Mouse (Mus musculus) megakaryocyte-erythroid progenitor cell, adult 5-6 weeks (primary cell): ENCODE data around the gene Amigo3. TPM values are rescaled to one million over a fixed set of nuclear protein-coding genes. Genes with fewer than 3 reads are reported as not detected.

Experiments used
- ATAC-seq: replicated peaks from 2 replicates; pipeline ENCODE4 v1.8.0; 2016; ENCODE audit warnings: mild to moderate bottlenecking, inconsistent platforms; ENCODE audit not compliant: severe bottlenecking, poor library complexity, low FRiP score, low TSS enrichment
- total RNA-seq, 2 experiments: library from RNA; stranded (forward) in 1 of 2; stranded (reverse) in 1 of 2; fragments of 200-1000, 215-1000 nt in 1 of 2; fragments of >200 nt in 1 of 2; fragmentation: Nextera tagmentation in 1 of 2; gene quantifications; 2 replicates each; pipeline ENCODE4 v1.2.3; 2014 to 2017

The Amigo3 gene
- total RNA-seq, 2 experiments from 2014 or later, result 3.1 TPM; not detected in 1

DNA sequence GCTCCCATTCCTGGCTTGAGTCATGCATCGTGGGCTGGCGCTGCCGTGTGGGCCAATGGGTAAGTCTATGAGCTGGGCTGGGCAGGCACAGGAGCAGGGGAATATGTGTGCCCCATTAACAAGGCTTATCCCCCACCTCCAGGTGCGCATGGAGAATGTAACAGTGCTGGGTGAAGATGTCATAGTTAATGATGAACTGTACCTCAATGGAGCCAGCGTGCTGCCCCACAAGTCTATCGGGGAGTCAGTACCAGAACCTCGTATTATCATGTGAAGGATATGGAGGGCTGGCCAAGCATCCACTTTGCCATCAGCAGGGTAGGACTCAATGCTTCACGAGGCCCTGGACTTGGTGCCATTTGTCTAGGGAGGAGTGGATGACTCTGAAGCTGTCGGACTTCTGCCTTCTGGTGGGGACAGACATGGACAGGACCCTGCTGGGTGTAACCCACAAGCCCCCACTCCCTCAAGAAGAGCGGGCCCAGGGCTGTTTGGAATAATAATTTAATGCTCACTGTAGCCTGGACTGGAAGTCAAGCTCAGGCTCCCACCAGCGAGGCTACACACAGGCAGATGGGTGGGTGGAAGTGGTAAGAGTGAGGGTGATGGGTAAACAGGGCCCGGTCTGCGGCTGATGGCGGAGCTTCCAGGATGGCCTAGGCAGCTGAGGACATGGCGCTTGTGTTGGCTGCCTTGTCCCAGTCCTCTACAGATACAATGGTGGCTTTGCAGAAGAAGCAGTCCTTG, 1.6 kb upstream of the Amigo3 start:
- ATAC-seq, result no peak

- ATAC-seq, result no peak
Observed at GRCm38 (mm10) chr9:108051931-108052220, 1.1 kb upstream of the Amigo3 start.

DNA sequence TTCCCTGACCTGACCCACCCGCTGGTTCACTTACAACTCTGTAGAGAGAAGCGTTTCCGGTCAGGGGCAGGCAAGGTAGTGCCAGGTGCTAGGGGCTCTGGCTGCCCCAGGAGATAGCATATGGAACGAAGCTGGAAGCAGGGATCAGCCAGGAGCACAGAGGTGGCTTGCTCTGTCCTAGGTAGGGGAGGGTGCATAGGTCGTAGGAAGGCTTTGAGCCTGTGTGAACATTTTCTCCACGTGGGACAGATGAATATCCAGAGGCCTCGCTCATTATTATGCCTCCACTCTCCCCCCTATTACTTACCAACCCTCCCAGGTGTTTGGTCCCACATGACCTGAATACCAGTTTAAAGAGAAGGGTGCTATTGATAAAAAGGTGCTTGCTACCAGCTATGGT, 548 bp upstream of the Amigo3 start:
- ATAC-seq, result no peak

DNA sequence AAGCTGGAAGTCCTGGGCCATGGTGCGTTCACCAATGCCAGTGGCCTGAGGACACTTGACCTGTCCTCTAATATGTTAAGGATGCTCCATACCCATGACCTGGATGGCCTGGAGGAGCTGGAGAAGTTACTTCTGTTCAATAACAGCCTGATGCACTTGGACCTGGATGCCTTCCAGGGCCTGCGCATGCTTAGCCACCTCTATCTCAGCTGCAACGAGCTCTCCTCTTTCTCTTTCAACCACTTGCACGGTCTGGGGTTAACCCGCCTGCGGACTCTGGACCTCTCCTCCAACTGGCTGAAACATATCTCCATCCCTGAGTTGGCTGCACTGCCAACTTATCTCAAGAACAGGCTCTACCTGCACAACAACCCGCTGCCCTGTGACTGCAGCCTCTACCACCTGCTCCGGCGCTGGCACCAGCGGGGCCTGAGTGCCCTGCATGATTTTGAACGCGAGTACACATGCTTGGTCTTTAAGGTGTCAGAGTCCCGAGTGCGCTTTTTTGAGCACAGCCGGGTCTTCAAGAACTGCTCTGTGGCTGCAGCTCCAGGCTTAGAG, 786 bp downstream of the Amigo3 start:
- ATAC-seq, result no peak

DNA sequence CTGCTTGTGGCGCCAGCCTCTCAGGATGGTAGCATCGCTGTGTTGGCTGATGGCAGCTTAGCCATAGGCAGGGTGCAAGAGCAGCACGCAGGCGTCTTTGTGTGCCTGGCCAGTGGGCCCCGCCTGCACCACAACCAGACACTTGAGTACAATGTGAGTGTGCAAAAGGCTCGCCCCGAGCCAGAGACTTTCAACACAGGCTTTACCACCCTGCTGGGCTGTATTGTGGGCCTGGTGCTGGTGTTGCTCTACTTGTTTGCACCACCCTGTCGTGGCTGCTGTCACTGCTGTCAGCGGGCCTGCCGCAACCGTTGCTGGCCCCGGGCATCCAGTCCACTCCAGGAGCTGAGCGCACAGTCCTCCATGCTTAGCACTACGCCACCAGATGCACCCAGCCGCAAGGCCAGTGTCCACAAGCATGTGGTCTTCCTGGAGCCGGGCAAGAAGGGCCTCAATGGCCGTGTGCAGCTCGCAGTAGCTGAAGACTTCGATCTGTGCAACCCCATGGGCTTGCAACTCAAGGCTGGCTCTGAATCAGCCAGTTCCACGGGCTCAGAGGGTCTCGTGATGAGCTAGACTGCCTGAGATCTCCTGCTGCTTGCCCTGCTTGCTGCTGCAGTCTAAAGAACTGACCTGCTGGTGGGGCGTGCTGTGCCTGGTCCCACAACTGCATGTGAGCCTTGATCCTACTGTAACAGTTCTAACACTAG, 1.5 kb downstream of the Amigo3 start:
- ATAC-seq, result no peak

GRCm38 (mm10) chr9:108055061-108055460, 2.1 kb downstream of the Amigo3 start:
- ATAC-seq, result no peak

GRCm38 (mm10) chr9:108055661-108056237, 2.8 kb downstream of the Amigo3 start:
- no peak for ATAC-seq

- ATAC-seq, result no peak
Observed at GRCm38 (mm10) chr9:108056361-108057261, 3.7 kb downstream of the Amigo3 start.

- ATAC-seq, result no peak
Observed at GRCm38 (mm10) chr9:108057262-108057562, 4.3 kb downstream of the Amigo3 start.

DNA sequence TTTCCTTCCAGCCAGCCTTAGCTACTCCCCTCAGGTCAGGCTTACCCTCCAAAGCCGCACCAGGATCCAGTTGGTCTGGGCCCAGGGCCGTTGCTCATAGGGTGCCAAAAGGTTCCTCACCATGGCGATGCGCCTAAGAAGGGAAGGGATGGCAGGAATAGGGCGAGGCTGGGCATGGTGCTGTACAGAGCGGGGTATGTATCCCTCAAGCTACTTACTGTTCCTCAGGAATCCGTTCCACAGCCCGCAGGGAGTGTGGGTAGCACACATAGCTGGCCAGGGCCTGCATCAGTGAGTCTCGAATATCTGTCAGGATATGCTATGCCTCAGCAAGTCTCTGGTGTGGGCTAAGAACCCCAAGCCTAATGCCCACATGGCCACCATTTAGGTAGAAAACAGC, 5.3 kb downstream of the Amigo3 start:
- ATAC-seq, result no peak

DNA sequence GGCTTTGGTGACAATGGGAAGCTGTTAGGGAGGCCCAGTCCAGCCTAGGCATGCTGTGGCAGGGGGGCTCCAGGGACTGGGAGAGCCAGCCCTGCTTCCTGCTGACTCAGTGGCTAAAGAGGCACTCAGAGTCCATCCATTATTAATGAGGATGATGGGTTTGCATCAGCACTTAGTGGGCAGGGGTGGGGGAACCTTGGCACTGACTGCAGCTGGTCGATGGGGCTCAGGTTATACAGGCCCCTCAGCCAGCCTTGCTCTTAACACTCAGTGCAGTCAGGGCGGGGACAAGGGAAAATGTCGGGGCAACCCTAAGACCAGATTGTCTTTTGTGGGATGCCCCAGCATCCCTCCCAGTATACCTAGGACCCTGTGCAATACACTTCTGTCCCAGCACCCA, 9.2 kb downstream of the Amigo3 start:
- ATAC-seq, result no peak

DNA sequence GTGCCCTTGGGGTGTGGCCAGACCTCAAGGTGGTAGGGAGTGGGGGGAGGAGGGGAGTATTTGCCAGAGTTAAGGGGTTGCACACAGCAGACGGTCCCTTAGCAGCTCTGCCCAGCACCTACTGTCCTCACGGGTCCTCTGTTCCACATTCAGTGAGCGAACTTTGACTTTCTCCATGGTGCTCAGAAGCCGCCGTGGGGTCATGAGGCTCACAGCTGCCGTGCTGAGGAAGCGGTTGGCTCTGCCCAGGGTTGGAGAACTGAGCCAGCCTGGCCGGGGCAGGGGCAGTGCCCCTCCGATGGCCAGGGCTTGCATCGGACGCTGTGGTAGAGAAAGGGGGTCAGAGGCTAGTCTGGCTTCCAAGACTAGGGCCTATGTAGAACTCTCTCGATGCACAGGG, 10.4 kb downstream of the Amigo3 start:
- no peak for ATAC-seq

- peak; percentile 76 for ATAC-seq
Observed at GRCm38 (mm10) chr9:108065491-108066011, 12.6 kb downstream of the Amigo3 start.

- no peak for ATAC-seq
Observed at GRCm38 (mm10) chr9:108067199-108067598, 14.2 kb downstream of the Amigo3 start.

DNA sequence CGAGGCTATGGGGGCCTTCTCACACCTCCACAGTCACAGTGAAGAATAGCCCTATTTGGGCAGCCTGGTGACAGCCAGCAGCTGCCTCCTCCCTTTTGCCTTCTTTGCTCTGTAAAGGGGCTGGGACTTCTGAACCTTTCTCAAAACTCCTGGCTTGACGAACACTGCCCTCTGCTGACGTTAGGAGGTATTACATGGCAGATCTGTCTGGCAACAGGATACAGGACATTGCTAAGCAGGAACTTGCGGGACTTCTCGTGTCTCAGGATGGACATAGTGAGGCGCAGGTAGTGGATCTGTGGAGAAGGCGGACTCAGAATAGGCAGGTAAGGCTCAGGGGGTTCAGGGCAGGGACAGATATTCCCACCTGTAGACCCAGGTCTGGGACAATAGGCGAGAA, 14.9 kb downstream of the Amigo3 start:
- 0 out of 2 replicates have a peak, but pooled peaks have one; percentile 26 for ATAC-seq

- no peak for ATAC-seq
Observed at GRCm38 (mm10) chr9:108069007-108069406, 16.0 kb downstream of the Amigo3 start.

GRCm38 (mm10) chr9:108069529-108069928, 16.6 kb downstream of the Amigo3 start:
- no peak for ATAC-seq

- ATAC-seq, result no peak
Observed at GRCm38 (mm10) chr9:108071801-108072200, 18.8 kb downstream of the Amigo3 start.

DNA sequence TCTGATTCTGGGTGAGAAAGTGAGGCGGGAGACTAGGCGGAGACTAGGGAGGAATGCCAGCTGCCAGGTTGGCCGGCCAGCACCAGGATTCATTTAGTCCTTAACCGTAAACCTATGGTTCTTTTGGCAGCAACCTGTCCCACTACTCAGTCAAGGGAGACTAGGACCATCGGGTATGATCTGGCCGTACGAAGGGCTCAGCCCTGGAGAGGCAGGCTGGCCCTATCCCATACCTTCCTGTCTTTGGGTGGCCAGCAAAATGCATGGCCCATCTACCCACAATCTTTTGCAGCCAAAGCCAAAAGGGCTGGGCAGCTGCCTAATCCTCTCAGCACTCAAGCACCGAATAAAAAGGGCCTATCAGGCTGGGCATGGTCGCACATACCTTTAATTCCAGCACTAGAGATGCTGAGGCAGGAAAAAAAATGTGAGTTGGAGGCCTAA, 19.5 kb downstream of the Amigo3 start:
- no peak for ATAC-seq
